Mouse (Mus musculus): Measurements from ENCODE around the gene Ophn1.
A peak's percentile ranks its signal among the peaks of the same experiment; 100 is the strongest.

Gene Ophn1

GRCm38 (mm10) chrX:98890406-98891116 lies at the start of gene Ophn1:
TSS of gene Ophn1 (minus strand) at chrX:98891025.
- DNase-seq (ENCODE audit: low spot score in 2 of 2), result peak; percentile 13 to 65

DNA sequence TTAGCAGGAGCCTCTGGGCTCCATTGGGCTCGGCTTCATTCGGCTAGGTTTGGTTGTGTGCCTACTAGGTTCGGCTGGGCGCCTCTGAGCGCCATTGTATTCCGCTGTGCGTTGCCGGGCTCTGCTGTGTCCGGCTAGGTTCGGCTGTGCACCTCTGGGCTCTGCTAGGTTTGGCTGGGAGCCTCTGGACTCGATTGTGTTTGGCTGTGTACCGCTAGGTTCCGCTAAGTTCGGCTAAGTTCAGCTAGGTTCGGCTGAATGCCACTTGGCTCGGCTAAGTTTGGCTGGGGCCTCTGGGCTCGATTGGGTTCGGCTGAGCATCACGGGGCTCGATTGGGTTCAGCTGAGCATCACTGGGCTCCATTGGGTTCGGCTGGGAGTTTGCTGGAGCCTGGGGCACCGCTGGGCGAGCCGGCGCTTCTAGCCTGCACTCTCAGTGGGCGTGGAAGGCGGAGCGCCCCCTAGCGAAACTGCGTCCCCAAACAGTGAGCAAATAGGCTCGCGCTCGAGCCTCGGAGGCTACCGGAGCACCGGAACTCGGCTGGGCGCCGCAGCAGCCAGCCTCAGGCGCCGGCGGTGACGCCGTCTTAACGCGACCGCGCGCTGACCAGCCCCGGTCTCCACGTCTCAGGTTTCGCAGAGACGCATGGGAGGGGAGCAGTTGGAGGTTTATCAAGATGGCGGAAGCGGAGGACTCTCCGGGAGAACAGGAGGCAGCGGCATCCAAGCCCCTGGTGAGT lies 46.9 kb upstream of the Ophn1 start:
- peak; percentile 94 to 98 for DNase-seq (ENCODE audit: low spot score in 2 of 2)

GRCm38 (mm10) chrX:98936707-98937554 lies 46.1 kb upstream of the Ophn1 start:
- DNase-seq (ENCODE audit: low spot score in 2 of 2), result peak; percentile 90 to 92

DNA sequence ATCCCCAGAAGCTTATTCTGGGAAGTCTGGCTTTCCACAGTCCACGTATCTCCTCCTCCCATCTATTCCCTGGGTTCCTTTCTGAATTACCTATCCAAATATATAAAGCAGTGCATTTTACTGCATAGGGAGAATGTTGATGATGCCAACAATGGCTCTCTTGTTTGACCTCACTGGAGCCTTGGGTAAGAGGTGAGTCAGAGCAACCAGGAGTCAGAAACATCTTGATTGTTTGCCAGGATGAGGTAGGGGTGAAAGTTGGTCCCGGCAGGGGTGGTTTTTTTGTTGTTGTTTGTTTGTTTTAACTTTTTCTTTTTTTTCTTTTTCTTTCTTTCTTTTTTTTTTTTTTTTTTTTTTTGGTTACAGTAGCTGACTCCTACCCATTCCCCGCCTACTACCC lies 45.3 kb upstream of the Ophn1 start, which contains the start of gene Yipf6:
TSS of gene Yipf6 (plus strand) at position 216 of the 400 bp plus-strand sequence.
- DNase-seq (ENCODE audit: low spot score in 2 of 2), result no peak

DNA sequence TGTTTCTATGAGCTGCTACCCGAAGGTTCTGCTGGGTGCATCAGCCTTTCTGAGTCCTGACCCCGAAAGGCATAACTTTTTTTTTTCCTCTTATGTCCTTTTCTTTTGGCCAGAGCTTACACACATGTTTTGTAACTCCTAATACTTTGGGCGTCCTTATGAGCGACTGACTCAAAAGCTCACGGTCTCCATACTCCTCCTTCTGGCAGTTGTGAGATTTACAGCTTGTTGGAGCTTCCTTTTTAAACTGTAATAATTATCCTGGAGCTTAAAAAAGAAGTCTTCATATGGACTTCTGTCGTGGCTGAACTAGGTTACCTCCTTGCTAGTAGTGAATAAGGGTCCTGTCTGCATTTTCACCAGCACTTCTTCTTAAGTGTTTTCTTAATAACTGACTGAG lies 28.6 kb upstream of the Ophn1 start:
- no peak for DNase-seq (ENCODE audit: low spot score in 2 of 2)

GRCm38 (mm10) chrX:98908910-98909309 lies 18.1 kb upstream of the Ophn1 start:
- DNase-seq (ENCODE audit: low spot score in 2 of 2), result peak in 1 of 2 experiments; percentile 24

DNA sequence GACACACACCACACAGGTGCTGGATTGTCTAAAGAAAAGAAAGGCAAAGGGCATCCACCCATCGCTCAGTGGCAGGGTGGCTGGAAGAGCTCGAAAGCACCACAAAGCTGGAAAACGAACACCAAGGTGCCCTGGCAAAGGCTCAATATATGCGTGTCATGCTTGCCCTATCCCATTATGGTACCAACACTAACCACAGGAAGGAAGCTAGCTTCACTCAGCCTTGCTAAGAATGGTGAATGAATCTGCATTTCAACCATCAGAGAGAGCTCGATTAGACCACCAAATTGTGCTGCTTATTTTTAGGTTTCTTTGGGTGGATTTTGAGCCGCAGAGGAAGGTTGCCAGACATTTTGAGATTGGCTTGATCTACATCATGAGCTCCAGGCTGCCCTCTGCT lies 13.4 kb upstream of the Ophn1 start:
- DNase-seq (ENCODE audit: low spot score in 2 of 2), result no peak

- DNase-seq (ENCODE audit: low spot score in 2 of 2), result no peak
Measured at GRCm38 (mm10) chrX:98898307-98898706, 7.5 kb upstream of the Ophn1 start.

DNA sequence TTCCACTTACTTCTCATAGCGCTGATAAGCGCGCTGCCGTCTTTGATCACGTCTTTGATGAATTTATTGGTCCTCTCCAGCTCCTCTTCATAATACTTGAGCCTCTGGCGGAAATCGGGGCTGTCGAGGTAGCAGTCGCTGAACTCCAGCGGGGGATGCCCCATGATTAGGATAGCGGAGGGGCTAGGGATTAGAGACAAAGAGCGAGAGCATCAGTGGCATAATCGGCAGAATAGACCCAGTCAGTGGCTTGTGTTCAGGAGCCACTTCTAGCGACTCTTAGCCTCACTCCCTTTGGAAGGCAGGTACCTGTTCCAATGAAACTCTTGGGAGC lies 786 bp downstream of the Ophn1 start:
- DNase-seq (ENCODE audit: low spot score in 2 of 2), result no peak

DNA sequence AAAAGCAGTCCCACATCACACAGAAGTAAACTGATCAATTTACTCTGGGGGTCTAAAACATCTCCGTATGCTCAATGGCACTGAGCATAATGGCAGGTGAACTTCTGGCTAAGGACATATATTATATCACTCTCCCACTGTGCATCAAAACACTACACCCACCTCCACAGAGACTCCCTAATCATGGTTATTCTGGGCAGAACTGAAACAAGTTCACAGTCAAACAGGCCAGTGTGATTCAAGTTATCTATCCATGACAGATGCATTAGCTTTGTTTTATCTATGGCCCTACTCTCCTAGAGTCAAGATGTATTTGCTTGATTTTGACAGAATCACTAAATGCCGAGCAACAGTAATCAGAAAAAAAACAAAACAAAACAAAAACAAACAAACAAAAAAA lies 8.8 kb downstream of the Ophn1 start:
- no peak for DNase-seq (ENCODE audit: low spot score in 2 of 2)

DNA sequence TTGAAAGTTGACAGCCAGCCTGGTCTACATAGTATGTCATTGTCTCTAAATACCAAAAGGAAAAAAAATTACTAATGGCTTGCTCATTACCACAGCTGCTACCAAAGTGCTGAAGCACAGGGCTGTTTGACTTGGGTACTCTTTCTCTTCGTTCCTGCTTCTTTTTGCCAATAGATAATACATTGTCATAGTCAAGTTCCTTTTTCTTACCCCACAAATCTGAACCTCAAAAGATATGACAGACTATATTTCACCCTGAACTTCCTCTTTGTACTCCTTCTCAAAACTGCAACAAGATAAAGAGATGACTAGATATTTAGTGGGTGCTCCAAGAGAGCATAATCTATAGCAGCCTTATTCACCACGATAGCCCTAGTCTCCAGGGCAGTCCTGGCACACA lies 9.7 kb downstream of the Ophn1 start:
- DNase-seq (ENCODE audit: low spot score in 2 of 2), result no peak

DNA sequence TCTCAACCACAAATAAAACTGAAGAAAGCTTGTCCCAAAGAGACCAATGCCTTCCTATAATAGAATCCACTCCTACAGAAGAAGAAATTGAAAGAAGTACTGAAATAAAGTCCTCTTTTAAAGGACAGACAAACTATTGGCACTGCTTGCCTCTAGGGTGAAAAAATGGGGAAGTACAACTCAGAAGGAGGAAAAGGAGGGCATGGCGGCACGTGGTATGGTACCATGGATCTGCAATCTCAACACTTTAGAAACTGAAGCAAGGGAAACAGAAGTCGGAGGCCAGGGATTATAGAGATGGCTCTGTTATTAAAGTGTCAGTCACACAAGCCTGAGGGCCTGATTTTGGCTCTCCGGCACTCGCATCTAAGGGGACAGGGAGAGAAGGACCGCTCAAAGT lies 10.5 kb downstream of the Ophn1 start:
- DNase-seq (ENCODE audit: low spot score in 2 of 2), result no peak

GRCm38 (mm10) chrX:98875144-98875543 lies 15.7 kb downstream of the Ophn1 start:
- no peak for DNase-seq (ENCODE audit: low spot score in 2 of 2)

DNA sequence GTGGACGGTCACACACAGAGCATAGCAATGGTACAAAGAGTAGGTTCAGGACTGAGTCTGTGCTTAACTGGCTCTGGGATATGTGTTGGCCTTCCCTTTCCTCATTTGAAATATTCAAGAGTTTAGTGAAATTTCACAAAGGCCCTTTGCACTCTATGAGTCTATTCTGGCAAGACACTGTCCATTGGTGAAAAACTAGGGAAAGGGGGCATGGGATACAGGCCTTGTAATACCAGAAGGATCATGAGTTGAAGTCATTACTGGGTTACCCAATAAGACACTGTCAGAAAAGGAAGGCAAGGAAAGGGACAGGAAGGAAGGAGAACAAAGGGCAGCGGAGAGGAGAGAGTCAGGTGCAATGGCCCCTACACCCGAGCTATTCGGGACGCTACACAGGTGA lies 16.7 kb downstream of the Ophn1 start:
- no peak for DNase-seq (ENCODE audit: low spot score in 2 of 2)

GRCm38 (mm10) chrX:98872064-98872463 lies 18.8 kb downstream of the Ophn1 start:
- DNase-seq (ENCODE audit: low spot score in 2 of 2), result no peak

DNA sequence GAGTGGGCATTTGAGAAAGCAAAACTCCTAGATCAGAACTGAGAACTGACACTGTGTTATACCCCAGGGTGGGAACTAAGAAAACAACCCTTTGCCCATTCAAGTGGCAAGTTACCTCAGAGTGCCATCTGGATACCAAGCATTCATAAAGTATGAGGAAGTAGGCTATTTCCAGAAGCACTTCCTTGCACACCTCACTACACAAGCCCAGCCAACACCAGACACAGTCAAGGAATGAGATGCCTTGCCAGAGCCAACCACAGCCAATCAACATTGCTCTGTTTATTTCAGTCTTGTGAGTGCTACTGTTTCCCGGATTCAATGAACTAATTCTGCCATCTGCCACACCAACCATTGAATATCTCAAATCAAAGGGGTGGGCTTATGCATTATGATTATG lies 20.3 kb downstream of the Ophn1 start:
- DNase-seq (ENCODE audit: low spot score in 2 of 2), result no peak

DNA sequence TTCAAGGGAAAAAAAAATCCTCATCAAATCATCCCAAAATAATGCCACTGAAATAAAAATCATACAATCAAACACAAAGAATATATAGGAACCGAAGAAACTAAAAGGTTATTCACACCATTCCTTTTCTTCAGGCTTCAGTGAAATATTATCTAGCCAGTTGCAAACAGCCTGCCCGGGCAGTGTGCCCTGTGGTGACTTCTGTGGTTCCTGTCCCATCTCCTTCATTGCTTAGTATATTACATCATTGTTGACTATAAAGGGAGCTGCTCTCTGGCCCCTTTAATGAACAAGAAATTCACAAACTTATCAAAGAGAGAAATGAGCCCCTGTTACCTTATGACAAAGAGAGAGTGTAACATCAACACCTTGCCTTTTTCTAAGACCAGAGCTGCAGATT lies 21.1 kb downstream of the Ophn1 start:
- DNase-seq (ENCODE audit: low spot score in 2 of 2), result no peak

GRCm38 (mm10) chrX:98869165-98869564 lies 21.7 kb downstream of the Ophn1 start:
- no peak for DNase-seq (ENCODE audit: low spot score in 2 of 2)

DNA sequence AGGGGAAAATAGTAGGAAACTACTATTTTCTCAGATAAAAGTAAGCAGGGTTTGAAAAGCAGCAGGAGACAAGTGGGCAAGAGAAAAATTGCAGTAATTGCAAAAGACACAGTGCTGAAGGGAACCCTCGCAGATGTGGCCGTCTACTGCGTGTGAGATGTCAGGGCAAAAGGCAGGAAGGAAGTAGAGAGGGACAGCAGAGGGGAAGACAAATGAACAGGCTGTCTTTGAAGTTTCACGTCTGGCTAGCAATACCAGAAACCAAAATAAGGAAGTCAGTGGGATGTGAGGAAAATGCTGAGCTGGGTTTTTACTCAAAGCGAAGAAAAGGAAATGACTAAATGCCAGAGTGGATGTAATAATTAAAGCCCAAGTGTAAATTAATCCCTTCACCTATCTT lies 30.7 kb downstream of the Ophn1 start:
- no peak for DNase-seq (ENCODE audit: low spot score in 2 of 2)

DNA sequence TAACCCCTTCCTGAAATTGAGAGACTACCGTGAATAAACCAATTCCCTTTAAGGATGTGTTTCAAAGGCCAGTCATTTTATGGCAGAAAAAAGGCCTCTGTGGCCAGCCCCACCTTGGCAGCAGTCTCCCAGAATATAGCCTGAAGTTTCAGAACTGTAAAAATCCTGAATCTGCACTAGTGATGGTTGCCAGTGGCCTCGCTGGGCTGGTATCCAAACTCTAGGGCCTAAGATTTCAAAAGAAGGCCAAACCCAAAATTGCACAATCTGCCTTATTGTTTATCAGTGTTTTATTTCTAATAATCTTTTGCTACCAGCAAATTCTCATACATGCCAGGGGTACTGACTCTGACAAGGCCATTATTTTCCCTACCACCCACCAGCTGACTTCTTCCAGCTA lies 34.8 kb downstream of the Ophn1 start:
- no peak for DNase-seq (ENCODE audit: low spot score in 2 of 2)

- no peak for DNase-seq (ENCODE audit: low spot score in 2 of 2)
Measured at GRCm38 (mm10) chrX:98850869-98851268, 40.0 kb downstream of the Ophn1 start.

- no peak for DNase-seq (ENCODE audit: low spot score in 2 of 2)
Measured at GRCm38 (mm10) chrX:98841606-98842005, 49.2 kb downstream of the Ophn1 start.

GRCm38 (mm10) chrX:98835989-98836388 lies 54.8 kb downstream of the Ophn1 start:
- no peak for DNase-seq (ENCODE audit: low spot score in 2 of 2)
